Mouse (Mus musculus): Measurements from ENCODE around the gene Tle4.

The Tle4 gene

GRCm38 (mm10) chr19:14591809-14592535 lies 5.9 kb downstream of the Tle4 start:
- no peak for DNase-seq (ENCODE audit: low spot score in 2 of 2)

GRCm38 (mm10) chr19:14590154-14590553 lies 7.7 kb downstream of the Tle4 start:
- DNase-seq (ENCODE audit: low spot score in 2 of 2), result no peak

- no peak for DNase-seq (ENCODE audit: low spot score in 2 of 2)
Measured at GRCm38 (mm10) chr19:14588221-14589123, 9.4 kb downstream of the Tle4 start.

GRCm38 (mm10) chr19:14586171-14586570 lies 11.7 kb downstream of the Tle4 start:
- no peak for DNase-seq (ENCODE audit: low spot score in 2 of 2)

GRCm38 (mm10) chr19:14585731-14586130 lies 12.1 kb downstream of the Tle4 start:
- no peak for DNase-seq (ENCODE audit: low spot score in 2 of 2)

- DNase-seq (ENCODE audit: low spot score in 2 of 2), result no peak
Measured at GRCm38 (mm10) chr19:14585235-14585634, 12.6 kb downstream of the Tle4 start.

- DNase-seq (ENCODE audit: low spot score in 2 of 2), result no peak
Measured at GRCm38 (mm10) chr19:14578698-14579097, 19.2 kb downstream of the Tle4 start.

GRCm38 (mm10) chr19:14578016-14578415 lies 19.8 kb downstream of the Tle4 start:
- DNase-seq (ENCODE audit: low spot score in 2 of 2), result no peak

- no peak for DNase-seq (ENCODE audit: low spot score in 2 of 2)
Measured at GRCm38 (mm10) chr19:14576311-14576710, 21.5 kb downstream of the Tle4 start.

GRCm38 (mm10) chr19:14568879-14569278 lies 29.0 kb downstream of the Tle4 start:
- DNase-seq (ENCODE audit: low spot score in 2 of 2), result no peak

GRCm38 (mm10) chr19:14567081-14567480 lies 30.8 kb downstream of the Tle4 start:
- no peak for DNase-seq (ENCODE audit: low spot score in 2 of 2)

GRCm38 (mm10) chr19:14566564-14567021 lies 31.3 kb downstream of the Tle4 start:
- peak in 1 of 2 experiments; percentile 2 for DNase-seq (ENCODE audit: low spot score in 2 of 2)

GRCm38 (mm10) chr19:14565424-14566069 lies 32.3 kb downstream of the Tle4 start:
- no peak for DNase-seq (ENCODE audit: low spot score in 2 of 2)

GRCm38 (mm10) chr19:14563273-14563959 lies 34.4 kb downstream of the Tle4 start:
- no peak for DNase-seq (ENCODE audit: low spot score in 2 of 2)

- DNase-seq (ENCODE audit: low spot score in 2 of 2), result no peak
Measured at GRCm38 (mm10) chr19:14547871-14548270, 50.0 kb downstream of the Tle4 start.

GRCm38 (mm10) chr19:14547133-14547842 lies 50.6 kb downstream of the Tle4 start:
- no peak for DNase-seq (ENCODE audit: low spot score in 2 of 2)

GRCm38 (mm10) chr19:14545485-14545884 lies 52.4 kb downstream of the Tle4 start:
- no peak for DNase-seq (ENCODE audit: low spot score in 2 of 2)

GRCm38 (mm10) chr19:14543305-14543704 lies 54.5 kb downstream of the Tle4 start:
- no peak for DNase-seq (ENCODE audit: low spot score in 2 of 2)

GRCm38 (mm10) chr19:14540678-14541077 lies 57.2 kb downstream of the Tle4 start:
- DNase-seq (ENCODE audit: low spot score in 2 of 2), result no peak

- DNase-seq (ENCODE audit: low spot score in 2 of 2), result no peak
Measured at GRCm38 (mm10) chr19:14536676-14537075, 61.2 kb downstream of the Tle4 start.

- no peak for DNase-seq (ENCODE audit: low spot score in 2 of 2)
Measured at GRCm38 (mm10) chr19:14534447-14534846, 63.4 kb downstream of the Tle4 start.
